Mouse (Mus musculus) hindbrain, embryonic 10.5 days (tissue): ENCODE data around the gene Bco1. TPM values are rescaled to one million over a fixed set of nuclear protein-coding genes. Genes with fewer than 3 reads are reported as not detected.

Source experiments
- DNase-seq: peaks from one replicate; pipeline ENCODE4 v3.0.0-alpha.2; 2017; ENCODE audit warnings: low spot score
- H3K27ac ChIP-seq: fragments of 300-500 bp; sonication (generic); 2 replicates; pipeline ENCODE4 v1.5.1; 2016; ENCODE audit warnings: mild to moderate bottlenecking, moderate library complexity
- H3K27me3 ChIP-seq: fragments of 300-500 bp; sonication (generic); 2 replicates; pipeline ENCODE4 v1.6.1; 2016; ENCODE audit warnings: mild to moderate bottlenecking; ENCODE audit not compliant: poor library complexity, insufficient read depth, severe bottlenecking
- H3K36me3 ChIP-seq: fragments of 300-500 bp; sonication (generic); 2 replicates; pipeline ENCODE4 v1.6.1; 2016; ENCODE audit warnings: mild to moderate bottlenecking, moderate library complexity
- H3K4me1 ChIP-seq: fragments of 300-500 bp; sonication (generic); replicated peaks from 2 replicates; pipeline ENCODE4 v1.6.1; 2016; ENCODE audit warnings: mild to moderate bottlenecking
- H3K4me3 ChIP-seq: fragments of 300-500 bp; sonication (generic); 2 replicates; pipeline ENCODE4 v1.5.1; 2016; ENCODE audit warnings: mild to moderate bottlenecking, moderate library complexity
- H3K9me3 ChIP-seq: fragments of 300-500 bp; sonication (generic); 2 replicates; pipeline ENCODE4 v1.6.1; 2016; ENCODE audit warnings: mild to moderate bottlenecking, moderate library complexity
- WGBS: fragments of 180-500 bp; shearing (Covaris S2); methylation state at CpG from one replicate; pipeline ENCODE4 v1.1.7; 2016; 5-methylcytosine and 5-hydroxymethylcytosine counted together
- polyA plus RNA-seq: library from polyadenylated mRNA; unstranded; fragments of >200 nt; fragmentation: Nextera tagmentation; extraction: Ambion mirVana; gene quantifications from 2 replicates; pipeline ENCODE4 v1.2.1, GENCODE M21; 2016

Gene Bco1
- polyA plus RNA-seq, 1 experiment from 2014 or later = 0.22 TPM

DNA sequence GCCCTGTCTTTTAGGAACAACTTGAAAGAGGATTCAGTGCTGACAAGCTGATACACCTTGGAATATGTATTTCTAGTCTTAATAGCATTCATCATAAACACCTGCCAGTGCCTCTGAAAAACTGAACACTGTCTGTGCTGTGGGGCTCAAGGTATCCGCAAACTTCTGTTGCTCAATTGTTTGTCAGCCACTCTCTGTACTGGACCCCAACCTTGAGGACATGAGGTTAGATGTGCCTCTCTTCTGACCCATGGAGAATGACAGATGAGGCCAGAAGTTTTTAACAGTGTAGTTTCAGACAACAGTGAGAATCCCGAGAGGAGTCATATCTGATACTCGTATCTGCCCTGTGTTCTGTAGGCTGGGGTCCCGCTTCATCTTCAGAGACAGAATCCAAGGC, 69.9 kb downstream of the Bco1 start:
- Histone ChIP-seq H3K27ac (no peak overlapping the region), H3K27me3 (no peaks in the 10 kb centered on the region), H3K9me3 (no peaks in the 10 kb centered on the region), H3K4me3 (no peak overlapping the region), H3K4me1 (no peaks in the 10 kb centered on the region), H3K36me3 (no peaks in the 10 kb centered on the region)
- no peak for DNase-seq
- 94% methylated on average over 4 of the region's 4 CpGs for WGBS

DNA sequence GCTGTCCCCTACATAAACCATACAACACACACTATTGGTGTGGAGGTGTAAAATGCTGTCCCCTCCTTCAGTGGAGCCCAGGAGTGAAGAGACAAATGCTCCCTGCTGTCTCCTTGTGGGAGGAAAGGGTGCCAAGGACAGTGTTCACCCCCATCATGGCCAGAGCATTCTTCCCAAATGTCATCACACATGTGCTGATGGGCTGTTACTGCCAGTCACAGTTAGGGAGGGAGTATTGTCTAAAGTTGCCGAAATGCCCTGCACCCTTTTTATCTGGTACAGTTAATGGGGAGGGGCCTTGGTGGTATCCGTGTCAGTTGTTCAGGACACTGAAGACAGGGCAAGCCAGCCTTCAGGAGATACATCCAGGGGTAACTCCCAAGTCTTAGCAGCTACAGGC, 70.9 kb downstream of the Bco1 start:
- H3K4me3 ChIP-seq = no peak overlapping the region
- H3K36me3 ChIP-seq = no peaks in the 10 kb centered on the region
- WGBS = 88% methylated on average over 2 of the region's 2 CpGs
- no peaks in the 10 kb centered on the region for H3K4me1 ChIP-seq
- no peaks in the 10 kb centered on the region for H3K9me3 ChIP-seq
- no peaks in the 10 kb centered on the region for H3K27me3 ChIP-seq
- no peak overlapping the region for H3K27ac ChIP-seq
- no peak for DNase-seq

GRCm38 (mm10) chr8:117167243-117167883, 71.7 kb downstream of the Bco1 start:
- Histone ChIP-seq H3K4me3 (no peak overlapping the region), H3K36me3 (no peaks in the 10 kb centered on the region), H3K27me3 (no peaks in the 10 kb centered on the region), H3K27ac (no peak overlapping the region), H3K4me1 (no peaks in the 10 kb centered on the region), H3K9me3 (no peaks in the 10 kb centered on the region)
- no peak for DNase-seq
- 84% methylated on average over 8 of the region's 8 CpGs for WGBS

GRCm38 (mm10) chr8:117168378-117168777, 72.7 kb downstream of the Bco1 start:
- no peak for DNase-seq
- no peak overlapping the region for H3K27ac ChIP-seq
- no peak overlapping the region for H3K4me3 ChIP-seq
- no peaks in the 10 kb centered on the region for H3K27me3 ChIP-seq
- H3K9me3 ChIP-seq = no peaks in the 10 kb centered on the region
- H3K36me3 ChIP-seq = no peaks in the 10 kb centered on the region
- H3K4me1 ChIP-seq = no peaks in the 10 kb centered on the region; the same call in 1 of the 2 replicates
- 92% methylated on average over 9 of the region's 9 CpGs for WGBS

GRCm38 (mm10) chr8:117171826-117172225, 76.2 kb downstream of the Bco1 start:
- WGBS = 89% methylated on average over 3 of the region's 3 CpGs
- DNase-seq = no peak
- no peaks in the 10 kb centered on the region for H3K9me3 ChIP-seq
- no peaks in the 10 kb centered on the region; the same call in 1 of the 2 replicates for H3K4me1 ChIP-seq
- no peak overlapping the region for H3K27ac ChIP-seq
- no peak overlapping the region for H3K4me3 ChIP-seq
- H3K36me3 ChIP-seq = peaks cover 17% of the 10 kb centered on the region
- no peaks in the 10 kb centered on the region for H3K27me3 ChIP-seq

DNA sequence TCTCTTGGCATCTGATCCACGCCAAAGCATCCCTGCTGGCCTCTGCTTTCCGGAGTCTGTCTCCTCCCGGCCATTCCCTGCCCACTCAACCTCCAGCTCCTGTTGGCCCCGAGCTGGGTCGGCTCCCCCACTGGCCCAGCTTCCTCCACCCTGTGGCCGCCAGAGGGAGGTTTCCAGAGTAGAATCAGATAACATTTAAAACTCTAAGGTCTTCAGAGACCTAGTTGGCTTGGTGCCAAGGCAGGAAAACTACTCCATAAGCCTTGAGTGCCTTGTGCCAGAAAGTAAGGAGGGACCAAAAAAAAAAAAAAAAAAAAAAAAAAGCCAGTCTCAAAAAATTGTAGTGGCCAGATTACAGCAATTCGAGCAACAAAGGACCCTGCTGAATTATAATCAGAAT, 77.2 kb downstream of the Bco1 start:
- no peaks in the 10 kb centered on the region for H3K27me3 ChIP-seq
- H3K4me1 ChIP-seq = no peaks in the 10 kb centered on the region; the same call in 1 of the 2 replicates
- 58% methylated on average over 7 of the region's 7 CpGs for WGBS
- H3K27ac ChIP-seq = no peak overlapping the region
- H3K36me3 ChIP-seq = peaks cover 17% of the 10 kb centered on the region
- H3K9me3 ChIP-seq = no peaks in the 10 kb centered on the region
- DNase-seq = no peak
- H3K4me3 ChIP-seq = no peak overlapping the region

- Histone ChIP-seq H3K4me3 (no peak overlapping the region), H3K36me3 (peaks cover 17% of the 10 kb centered on the region), H3K27ac (no peak overlapping the region), H3K27me3 (no peaks in the 10 kb centered on the region), H3K9me3 (no peaks in the 10 kb centered on the region), H3K4me1 (no peaks in the 10 kb centered on the region; the same call in 1 of the 2 replicates)
- 86% methylated on average over 3 of the region's 3 CpGs for WGBS
- no peak for DNase-seq
Observed at GRCm38 (mm10) chr8:117173690-117174089, 78.0 kb downstream of the Bco1 start.

DNA sequence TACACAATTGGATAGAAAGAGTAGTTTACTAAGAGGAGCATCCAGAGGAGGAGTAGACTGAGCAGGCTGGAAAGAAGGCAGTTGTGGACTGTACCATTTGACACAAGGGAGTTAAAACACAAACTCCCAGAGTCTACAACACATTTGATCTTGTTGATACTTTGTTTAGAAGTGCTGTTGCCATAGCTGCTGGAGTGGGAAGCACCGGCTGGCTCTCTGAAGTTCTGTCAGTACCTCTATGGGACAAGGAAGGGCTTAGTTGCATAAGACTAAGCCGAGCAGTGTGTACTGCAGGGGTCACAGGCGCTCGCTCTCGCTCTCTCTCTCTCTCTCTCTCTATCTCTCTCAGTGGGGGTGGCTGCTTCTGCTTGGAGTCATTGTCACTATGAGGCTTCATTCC, 78.9 kb downstream of the Bco1 start:
- DNase-seq = no peak
- 92% methylated on average over 5 of the region's 5 CpGs for WGBS
- H3K36me3 ChIP-seq = peaks cover 22% of the 10 kb centered on the region
- H3K4me3 ChIP-seq = no peak overlapping the region
- no peaks in the 10 kb centered on the region for H3K9me3 ChIP-seq
- no peaks in the 10 kb centered on the region for H3K27me3 ChIP-seq
- no peaks in the 10 kb centered on the region; the same call in 1 of the 2 replicates for H3K4me1 ChIP-seq
- H3K27ac ChIP-seq = no peak overlapping the region

DNA sequence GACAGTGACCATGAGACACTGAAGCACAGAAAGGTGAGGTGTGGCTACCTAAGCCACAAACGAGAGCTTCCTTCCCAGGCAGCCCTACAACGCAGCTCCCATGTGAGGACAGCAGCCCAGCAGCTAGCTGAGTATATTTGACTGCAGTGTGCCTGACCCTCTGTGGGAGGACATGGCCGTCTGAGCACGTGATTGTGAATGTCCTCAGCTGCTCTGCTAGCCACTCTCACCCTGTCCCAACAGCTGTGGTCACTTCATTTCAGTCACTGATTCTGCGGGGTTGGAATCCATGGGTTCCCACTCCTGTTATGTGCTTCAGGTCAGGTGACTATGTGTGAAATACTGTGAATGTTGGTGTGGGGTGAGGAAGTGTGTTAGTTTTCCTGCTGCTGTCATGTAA, 80.7 kb downstream of the Bco1 start:
- Histone ChIP-seq H3K9me3 (no peaks in the 10 kb centered on the region), H3K36me3 (peaks cover 22% of the 10 kb centered on the region), H3K27me3 (no peaks in the 10 kb centered on the region), H3K27ac (no peak overlapping the region), H3K4me3 (no peak overlapping the region), H3K4me1 (no peaks in the 10 kb centered on the region; the same call in 1 of the 2 replicates)
- 87% methylated on average over 5 of the region's 5 CpGs for WGBS
- DNase-seq = no peak

- WGBS = 93% methylated on average over 7 of the region's 7 CpGs
Observed at GRCm38 (mm10) chr8:117177236-117177635, 81.6 kb downstream of the Bco1 start.

GRCm38 (mm10) chr8:117178039-117178438, 82.4 kb downstream of the Bco1 start:
- no peak for DNase-seq
- H3K4me1 ChIP-seq = no peaks in the 10 kb centered on the region
- WGBS = 80% methylated on average over 2 of the region's 2 CpGs
- H3K4me3 ChIP-seq = no peak overlapping the region
- H3K27me3 ChIP-seq = no peaks in the 10 kb centered on the region
- H3K36me3 ChIP-seq = peaks cover 22% of the 10 kb centered on the region
- H3K9me3 ChIP-seq = no peaks in the 10 kb centered on the region
- H3K27ac ChIP-seq = no peak overlapping the region

More at GRCm38 (mm10) chr8:117177236-117177635, 81.6 kb downstream of the Bco1 start:
- Histone ChIP-seq H3K9me3 (no peaks in the 10 kb centered on the region), H3K27me3 (no peaks in the 10 kb centered on the region), H3K27ac (no peak overlapping the region), H3K4me3 (no peak overlapping the region), H3K36me3 (peaks cover 22% of the 10 kb centered on the region), H3K4me1 (no peaks in the 10 kb centered on the region; the same call in 1 of the 2 replicates)
- DNase-seq = no peak

DNA sequence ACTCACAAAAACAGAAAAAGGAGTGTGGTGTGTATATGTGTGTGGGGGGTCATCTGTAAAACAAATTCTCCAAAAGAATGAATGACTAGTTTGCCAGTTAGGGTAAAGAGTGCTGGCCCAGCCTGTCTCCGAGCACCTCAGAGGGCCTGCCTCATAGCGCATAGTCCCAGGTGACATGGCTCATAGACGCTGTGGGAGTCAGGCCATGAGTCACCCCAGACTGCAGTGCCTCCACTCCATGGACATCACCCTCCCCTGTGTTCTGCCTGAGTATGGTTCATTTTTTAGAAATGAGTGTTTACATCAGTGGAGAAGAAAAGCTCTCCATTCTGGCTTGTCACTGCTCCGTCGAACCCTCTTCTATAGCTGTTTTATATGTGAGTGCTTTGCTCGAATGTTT, 83.0 kb downstream of the Bco1 start:
- Histone ChIP-seq H3K9me3 (no peaks in the 10 kb centered on the region), H3K4me3 (no peak overlapping the region), H3K36me3 (peaks cover 24% of the 10 kb centered on the region), H3K27me3 (no peaks in the 10 kb centered on the region), H3K27ac (no peak overlapping the region), H3K4me1 (no peaks in the 10 kb centered on the region)
- WGBS = 93% methylated on average over 6 of the region's 6 CpGs
- no peak for DNase-seq

- Histone ChIP-seq H3K4me1 (no peaks in the 10 kb centered on the region), H3K4me3 (no peak overlapping the region), H3K9me3 (no peaks in the 10 kb centered on the region), H3K27ac (no peak overlapping the region), H3K27me3 (no peaks in the 10 kb centered on the region), H3K36me3 (peaks cover 40% of the 10 kb centered on the region)
- 97% methylated on average over 4 of the region's 4 CpGs for WGBS
- DNase-seq = no peak
Observed at GRCm38 (mm10) chr8:117182746-117183145, 87.1 kb downstream of the Bco1 start.
